Mouse (Mus musculus) ES-Bruce4 (cell line): ENCODE data around the gene Ggnbp2.

ENCODE experiments used
- CTCF ChIP-seq: IDR thresholded peaks from one replicate; pipeline ENCODE4 v1.8.1; 2011; ENCODE audit warnings: low read depth, low read length
- EP300 ChIP-seq: IDR thresholded peaks from 2 replicates; pipeline ENCODE4 v1.6.1; 2011; ENCODE audit warnings: low read depth, low read length; ENCODE audit not compliant: insufficient read depth
- POLR2A ChIP-seq: IDR thresholded peaks from one replicate; pipeline ENCODE4 v1.8.1; 2011; ENCODE audit warnings: low read length; ENCODE audit not compliant: insufficient read depth

DNA sequence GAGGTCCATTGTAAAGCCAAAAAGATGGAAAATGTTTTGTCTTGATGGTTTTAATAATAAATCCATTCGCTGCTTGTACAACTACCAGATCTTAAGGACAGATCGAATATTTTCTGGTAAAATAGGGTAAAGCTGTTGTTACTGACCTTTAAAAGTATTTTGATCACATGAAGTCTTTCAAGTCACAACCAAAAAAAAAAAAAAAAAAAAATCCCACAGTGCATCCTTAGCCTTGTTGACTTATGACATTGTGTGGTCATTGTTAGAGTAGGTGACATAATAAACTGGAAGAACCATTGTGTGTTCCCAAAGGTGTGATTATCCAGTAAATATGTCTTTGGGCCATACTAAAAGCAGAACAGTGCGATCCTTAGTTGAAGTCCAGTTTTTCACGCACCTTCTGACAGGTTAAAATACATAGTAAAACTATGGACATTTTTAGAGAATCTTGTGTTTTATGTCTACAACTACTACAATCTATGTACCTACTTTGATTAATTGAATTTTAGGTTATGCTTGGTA is 992 bp upstream of the Ggnbp2 start:
- TF ChIP-seq POLR2A (no peak), CTCF (no peak), EP300 (no peak)
